Mouse (Mus musculus): ENCODE results near the gene Stk10. TPM values are rescaled to one million over a fixed set of nuclear protein-coding genes. Genes with fewer than 3 reads are reported as not detected.

The Stk10 gene
- total RNA-seq, 1 experiment from 2014 or later = 10.3 TPM

DNA sequence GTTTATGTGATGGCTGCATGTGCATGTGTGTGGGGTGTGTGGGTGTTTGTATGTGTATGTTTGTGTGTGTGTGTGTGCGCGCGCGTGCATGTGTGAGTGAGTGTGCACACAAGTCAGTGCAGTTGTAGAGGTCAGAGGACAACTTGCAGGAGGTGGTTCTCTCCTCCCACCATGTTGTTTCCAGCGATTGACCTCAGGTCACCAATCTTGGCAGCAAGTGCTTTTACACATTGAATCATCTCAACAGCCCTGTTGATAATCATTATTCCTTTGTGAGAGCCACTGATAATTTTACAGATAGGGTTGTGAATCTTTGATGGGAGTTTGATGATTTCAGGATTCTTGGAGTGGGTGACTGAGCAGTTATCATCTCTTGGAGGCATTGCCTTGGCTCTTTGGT lies 99.6 kb downstream of the Stk10 start:
- no peak for DNase-seq

GRCm38 (mm10) chr11:32633542-32633941 lies 100.4 kb downstream of the Stk10 start:
- no peak for DNase-seq

- DNase-seq = no peak
These were observed 101.0 kb downstream of the Stk10 start for GRCm38 (mm10) chr11:32634143-32634542.

GRCm38 (mm10) chr11:32634842-32635241 lies 101.7 kb downstream of the Stk10 start:
- DNase-seq = no peak

GRCm38 (mm10) chr11:32636275-32636674 lies 103.2 kb downstream of the Stk10 start:
- DNase-seq = no peak

GRCm38 (mm10) chr11:32638521-32639255 lies 105.6 kb downstream of the Stk10 start:
- no peak for DNase-seq

- DNase-seq = no peak
These were observed 107.5 kb downstream of the Stk10 start for GRCm38 (mm10) chr11:32640617-32641016.

DNA sequence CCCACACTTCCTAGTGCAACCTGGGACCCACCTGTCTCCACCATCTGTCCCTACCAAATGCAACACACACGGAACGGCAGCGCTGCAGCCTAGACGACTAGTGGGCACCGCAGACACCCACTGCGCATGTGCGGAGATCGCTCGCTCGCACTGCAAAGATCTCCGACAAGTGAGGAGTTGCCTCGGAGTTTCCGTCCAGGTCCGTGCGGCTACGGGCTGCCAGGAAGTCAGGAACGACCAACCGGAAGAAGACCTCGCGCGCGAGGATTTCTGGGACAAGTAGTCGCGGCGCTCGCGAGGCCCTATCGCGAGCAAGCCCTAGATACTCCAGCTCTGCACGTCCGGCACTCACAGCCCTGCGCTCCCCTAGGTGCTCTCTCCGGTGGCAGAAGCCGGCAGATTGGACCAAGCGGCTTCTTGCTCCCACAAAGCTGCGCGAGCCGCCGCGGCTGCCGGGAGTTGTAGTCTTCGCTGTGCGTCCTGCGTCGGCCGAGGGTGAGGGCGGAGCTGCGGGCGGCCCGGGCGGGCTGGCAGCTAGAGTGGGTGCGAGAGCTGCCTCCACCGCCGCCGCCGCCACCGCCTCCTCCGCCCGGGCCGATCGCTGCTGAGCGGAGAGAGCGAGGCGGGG lies 109.3 kb downstream of the Stk10 start, which contains the start of gene Fbxw11:
TSS of gene Fbxw11 (plus strand) at position 476 of the 628 bp plus-strand sequence.
- DNase-seq = peak; percentile 94

DNA sequence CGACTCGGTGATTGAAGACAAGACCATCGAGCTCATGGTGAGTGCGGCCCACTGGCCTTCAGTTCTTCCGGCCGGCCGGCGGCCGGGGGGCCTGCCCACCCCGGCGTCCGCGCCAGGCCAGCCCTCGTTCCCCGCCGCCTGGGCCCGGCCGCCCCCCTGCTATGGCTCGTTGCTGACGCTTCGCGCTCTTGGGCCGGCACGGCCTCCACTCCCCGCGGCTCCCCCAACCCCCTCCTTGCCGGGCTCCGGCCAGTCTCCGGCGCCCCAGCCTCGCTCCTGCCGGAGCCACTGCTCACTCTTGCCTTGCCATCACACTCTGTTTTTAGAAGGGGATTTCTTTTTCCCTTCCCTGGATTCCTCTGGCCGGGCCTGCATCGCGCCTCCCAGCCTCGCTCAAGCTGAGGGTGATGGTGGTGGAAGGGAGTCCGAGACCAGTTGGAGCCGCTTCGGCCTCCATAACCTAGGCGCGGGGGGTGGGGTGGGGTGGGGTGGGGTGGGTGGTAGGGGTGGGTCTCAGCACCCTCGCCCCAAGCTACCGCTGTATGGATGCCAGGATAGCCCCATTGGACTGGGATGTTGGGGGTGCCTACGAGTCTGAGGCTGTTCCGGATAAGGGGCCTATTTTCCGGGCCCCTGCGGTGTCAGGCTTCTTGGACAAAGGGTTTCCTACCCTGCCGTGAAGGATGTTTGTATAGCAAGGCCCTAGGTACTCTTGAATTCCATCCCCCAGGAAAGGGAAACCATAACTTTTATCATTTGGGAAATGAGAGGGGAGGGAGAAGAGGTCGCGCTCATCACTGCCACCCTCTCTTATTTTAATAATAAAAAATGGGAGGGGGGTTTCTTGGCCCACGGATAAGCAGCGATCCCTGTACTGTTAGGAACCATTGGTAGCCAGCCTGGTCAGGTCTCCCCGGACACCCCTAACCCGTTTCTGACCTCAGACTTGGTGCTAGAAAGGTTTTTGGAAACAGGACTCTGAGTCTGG lies 110.1 kb downstream of the Stk10 start:
- peak; percentile 70 for DNase-seq

DNA sequence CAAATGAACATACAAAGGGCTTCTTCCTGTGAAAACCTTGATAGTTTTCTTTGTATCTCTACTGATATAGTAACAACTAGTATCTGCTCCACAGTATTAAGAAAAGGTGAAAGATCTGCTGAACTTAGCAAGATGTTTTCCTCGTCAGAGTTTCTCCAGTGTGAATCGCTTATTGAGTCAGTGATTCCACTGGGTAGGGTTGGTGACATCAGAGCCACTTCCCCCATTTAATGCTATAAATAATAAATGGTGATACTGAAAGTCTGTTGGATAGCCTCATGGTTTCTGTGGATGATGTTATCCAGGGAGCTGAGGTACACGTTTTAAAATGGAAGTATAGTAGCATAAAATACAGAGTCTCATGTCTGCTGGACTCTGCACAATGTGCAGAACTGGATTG lies 110.9 kb downstream of the Stk10 start:
- DNase-seq = no peak

- no peak for DNase-seq
These were observed 114.2 kb downstream of the Stk10 start for GRCm38 (mm10) chr11:32647265-32647664.

DNA sequence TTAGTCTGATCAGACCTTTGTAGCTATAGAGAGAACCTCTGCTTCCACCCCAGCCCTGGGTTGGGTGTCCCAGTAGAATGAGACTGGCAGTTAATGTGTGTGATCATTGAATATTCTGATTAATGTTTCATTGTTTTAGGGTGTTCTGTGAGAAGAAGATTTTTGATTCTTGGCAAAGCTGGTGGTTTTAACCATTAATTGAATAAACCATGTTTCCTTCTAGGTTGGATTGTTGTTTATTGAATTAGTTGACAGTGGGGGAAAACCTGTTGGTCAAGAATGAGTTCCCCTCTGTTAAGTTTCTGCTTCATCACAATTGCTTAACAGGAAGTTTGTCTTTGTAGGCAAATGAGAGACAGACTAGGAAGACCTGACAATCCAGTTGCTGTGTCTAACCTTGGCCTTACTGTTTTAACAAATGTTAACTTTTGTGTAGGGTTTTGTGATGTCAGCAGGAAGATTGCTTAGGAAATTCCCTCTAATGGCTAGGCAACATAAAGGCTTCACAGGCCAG lies 117.2 kb downstream of the Stk10 start:
- no peak for DNase-seq

- no peak for DNase-seq
These were observed 117.9 kb downstream of the Stk10 start for GRCm38 (mm10) chr11:32650893-32651590.

DNA sequence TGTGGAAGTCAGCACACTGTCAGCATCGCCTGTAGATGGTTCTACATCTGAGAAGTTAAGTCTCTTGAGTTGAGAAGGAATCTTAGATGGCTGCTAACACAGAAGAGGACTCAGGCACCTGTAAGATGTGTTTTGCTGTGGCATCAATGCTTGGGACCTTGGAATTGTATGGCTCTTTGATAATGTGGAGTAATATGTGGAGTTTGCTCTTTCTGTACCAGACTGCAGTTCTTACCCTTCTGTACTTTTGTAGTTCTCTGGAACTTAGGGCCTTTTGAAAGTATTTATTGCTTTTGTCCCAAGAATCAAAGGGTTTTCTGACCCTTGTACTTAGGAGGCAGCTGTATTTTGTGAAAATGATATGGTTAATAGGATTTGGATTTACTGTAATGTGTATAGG lies 118.6 kb downstream of the Stk10 start:
- DNase-seq = no peak

GRCm38 (mm10) chr11:32662082-32662656 lies 129.1 kb downstream of the Stk10 start:
- DNase-seq = no peak

DNA sequence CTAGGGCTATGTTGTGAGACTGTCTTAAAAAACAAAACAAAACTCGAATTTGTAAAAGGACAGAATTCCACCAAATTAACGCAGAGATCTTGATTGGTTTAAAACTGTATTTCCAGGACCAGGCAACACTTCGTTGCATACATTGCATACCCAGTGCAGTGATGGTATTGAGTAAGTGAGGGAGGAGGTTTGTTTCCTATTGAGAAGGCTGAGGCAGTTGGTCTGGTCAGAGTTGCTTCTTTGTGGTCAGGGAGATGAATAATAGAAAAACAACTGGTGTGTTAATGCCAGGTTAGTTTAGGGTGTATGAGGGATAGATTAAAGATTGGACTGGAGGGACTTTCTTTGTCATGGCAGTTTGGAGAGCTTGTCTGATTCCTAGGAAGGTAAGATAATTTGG lies 132.5 kb downstream of the Stk10 start:
- DNase-seq = no peak

GRCm38 (mm10) chr11:32666983-32667382 lies 133.9 kb downstream of the Stk10 start:
- no peak for DNase-seq

DNA sequence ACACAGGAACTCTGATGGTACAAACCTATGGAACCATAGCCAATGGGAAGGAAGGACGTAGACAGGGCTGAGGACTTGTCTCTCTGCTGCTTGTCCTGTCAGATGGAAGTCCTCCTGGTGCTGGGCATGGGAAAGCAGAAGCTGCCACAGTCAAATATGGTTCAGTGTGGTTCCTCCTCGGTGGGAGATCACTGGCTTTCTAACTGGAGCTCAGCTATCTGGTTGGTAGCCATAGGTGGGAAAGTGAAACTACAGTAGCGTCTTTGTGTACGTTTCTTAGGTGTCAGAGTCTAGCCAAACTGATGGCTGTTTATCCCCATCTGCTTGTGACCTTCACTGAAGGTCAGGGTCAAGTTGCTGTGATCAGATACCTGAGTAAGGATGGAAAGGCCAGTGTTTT lies 138.4 kb downstream of the Stk10 start:
- DNase-seq = no peak

All from adrenal gland, postnatal 25 days (tissue).